Mouse (Mus musculus) liver, postnatal 0 days (tissue): ENCODE measurements around the gene Rnf213. TPM values are rescaled to one million over a fixed set of nuclear protein-coding genes. Genes with fewer than 3 reads are reported as not detected.
A peak's percentile ranks its signal among the peaks of the same experiment; 100 is the strongest.

ENCODE experiments used
- ATAC-seq: fragments of 200-750 bp; cut with Nextera tagmentation; 2 replicates; pipeline ENCODE4 v1.8.0; 2017; ENCODE audit warnings: mild to moderate bottlenecking, moderate library complexity
- DNase-seq: peaks from one replicate; pipeline ENCODE4 v3.0.0-alpha.2; 2016
- H3K27ac ChIP-seq: fragments of 300-500 bp; sonication (generic); 2 replicates; pipeline ENCODE4 v1.5.1; 2014; ENCODE audit warnings: antibody characterized with exemption, moderate library complexity, mild to moderate bottlenecking, low read depth
- H3K27me3 ChIP-seq: fragments of 300-500 bp; sonication (generic); 2 replicates; pipeline ENCODE4 v1.6.1; 2014; ENCODE audit warnings: low read length, control low read depth, mixed read lengths; ENCODE audit not compliant: insufficient read depth
- H3K36me3 ChIP-seq: fragments of 300-500 bp; sonication (generic); replicated peaks from 2 replicates; pipeline ENCODE4 v1.6.1; 2014; ENCODE audit warnings: mild to moderate bottlenecking, control low read depth, low read length, moderate library complexity, mixed read lengths; ENCODE audit not compliant: insufficient read depth
- H3K4me1 ChIP-seq: fragments of 300-500 bp; sonication (generic); 2 replicates; pipeline ENCODE4 v1.6.1; 2014; ENCODE audit warnings: antibody characterized with exemption, mild to moderate bottlenecking, control low read depth; ENCODE audit not compliant: insufficient read depth
- H3K4me2 ChIP-seq: fragments of 300-500 bp; sonication (generic); 2 replicates; pipeline ENCODE4 v1.6.1; 2014; ENCODE audit warnings: low read depth, mild to moderate bottlenecking, low read length, moderate library complexity, mixed read lengths
- H3K4me3 ChIP-seq: fragments of 300-500 bp; sonication (generic); 2 replicates; pipeline ENCODE4 v1.5.1; 2014; ENCODE audit warnings: low read depth, low read length
- H3K9ac ChIP-seq: fragments of 300-500 bp; sonication (generic); replicated peaks from 2 replicates; pipeline ENCODE4 v1.6.1; 2014; ENCODE audit warnings: mild to moderate bottlenecking, moderate library complexity
- H3K9me3 ChIP-seq: fragments of 300-500 bp; sonication (generic); 2 replicates; pipeline ENCODE4 v1.6.1; 2016; ENCODE audit warnings: mild to moderate bottlenecking, control low read depth, low read length, mixed read lengths
- CTCF ChIP-seq: sonication (generic); IDR thresholded peaks from 2 replicates; pipeline ENCODE4 v1.5.1; 2016; ENCODE audit warnings: antibody characterized with exemption, low read depth
- EP300 ChIP-seq: IDR thresholded peaks from 2 replicates; pipeline ENCODE4 v1.6.1; 2016; ENCODE audit warnings: antibody characterized with exemption, low read depth, mild to moderate bottlenecking
- WGBS: fragments of 180-500 bp; shearing (Covaris S2); extraction: QIAGEN DNeasy Blood & Tissue Kit; methylation state at CpG from one replicate; pipeline ENCODE4 v1.1.7; 2014; ENCODE audit not compliant: insufficient replicate concordance; 5-methylcytosine and 5-hydroxymethylcytosine counted together
- polyA plus RNA-seq: library from polyadenylated mRNA; unstranded; fragments of >200 nt; fragmentation: Nextera tagmentation; extraction: Ambion mirVana; gene quantifications from 2 replicates; pipeline ENCODE4 v1.2.1, GENCODE M21; 2015

Rnf213 gene
- polyA plus RNA-seq, 1 experiment from 2014 or later = 6.6 TPM

GRCm38 (mm10) chr11:119354798-119355442, 38.0 kb upstream of the Rnf213 start:
- Histone ChIP-seq H3K9ac (peak overlapping the region; percentile 59), H3K4me2 (peak overlapping the region; percentile 97), H3K27ac (peak overlapping the region; percentile 85), H3K9me3 (no peaks in the 10 kb centered on the region), H3K4me3 (peak overlapping the region; percentile 57), H3K27me3 (no peaks in the 10 kb centered on the region), H3K36me3 (no peaks in the 10 kb centered on the region), H3K4me1 (peaks cover 15% of the 10 kb centered on the region)
- peak; percentile 71 for DNase-seq
- ATAC-seq = peak; percentile 75
- TF ChIP-seq CTCF = no peak
- TF ChIP-seq EP300 = peak; percentile 65; the same call in 1 of the 2 replicates
- WGBS = 4% methylated on average over 15 of the region's 23 CpGs

- ATAC-seq (peak; percentile 92), DNase-seq (peak; percentile 90)
- Histone ChIP-seq H3K4me1 (peaks cover 15% of the 10 kb centered on the region), H3K27ac (peak within 1 kb of the TSS; percentile 85), H3K9ac (peak within 1 kb of the TSS; percentile 59), H3K36me3 (no peaks in the 10 kb centered on the region), H3K4me2 (peak within 1 kb of the TSS; percentile 97), H3K27me3 (no peaks in the 10 kb centered on the region), H3K9me3 (no peaks in the 10 kb centered on the region), H3K4me3 (peak within 1 kb of the TSS; percentile 57)
- no peak for TF ChIP-seq EP300
- no peak for TF ChIP-seq CTCF
- 5% methylated on average over 29 of the region's 40 CpGs for WGBS
These were observed 37.2 kb upstream of the Rnf213 start, which contains the start of the genes Sgsh and Slc26a11 for GRCm38 (mm10) chr11:119355443-119356385. Sgsh (minus strand) TSS chr11:119355536. Slc26a11 (plus strand) TSS chr11:119355557.

- H3K9ac ChIP-seq = no peak overlapping the region
- H3K27me3 ChIP-seq = no peaks in the 10 kb centered on the region
- DNase-seq = no peak
- H3K4me1 ChIP-seq = peaks cover 15% of the 10 kb centered on the region
- TF ChIP-seq EP300 (no peak), CTCF (no peak)
- no peaks in the 10 kb centered on the region for H3K36me3 ChIP-seq
- 84% methylated on average over 10 of the region's 10 CpGs for WGBS
- no peak for ATAC-seq
- H3K9me3 ChIP-seq = no peaks in the 10 kb centered on the region
- no peak overlapping the region for H3K27ac ChIP-seq
- no peak overlapping the region for H3K4me3 ChIP-seq
- H3K4me2 ChIP-seq = no peak overlapping the region
These were observed 33.8 kb upstream of the Rnf213 start for GRCm38 (mm10) chr11:119359089-119359488.

GRCm38 (mm10) chr11:119362769-119363533, 29.9 kb upstream of the Rnf213 start:
- H3K4me2 ChIP-seq = no peak overlapping the region
- H3K4me3 ChIP-seq = no peak overlapping the region
- no peak for TF ChIP-seq EP300
- 34% methylated on average over 11 of the region's 11 CpGs for WGBS
- no peaks in the 10 kb centered on the region for H3K27me3 ChIP-seq
- H3K36me3 ChIP-seq = no peaks in the 10 kb centered on the region
- no peak overlapping the region for H3K27ac ChIP-seq
- ATAC-seq (peak; percentile 8; the same call in 1 of the 2 replicates), DNase-seq (no peak)
- H3K4me1 ChIP-seq = no peaks in the 10 kb centered on the region
- H3K9ac ChIP-seq = no peak overlapping the region
- no peaks in the 10 kb centered on the region for H3K9me3 ChIP-seq

- 35% methylated on average over 11 of the region's 11 CpGs for WGBS
- Histone ChIP-seq H3K27ac (no peak overlapping the region), H3K4me2 (no peak overlapping the region), H3K36me3 (no peaks in the 10 kb centered on the region), H3K4me3 (no peak overlapping the region), H3K27me3 (no peaks in the 10 kb centered on the region), H3K9ac (no peak overlapping the region), H3K4me1 (no peaks in the 10 kb centered on the region), H3K9me3 (no peaks in the 10 kb centered on the region)
- ATAC-seq = peak; percentile 83
- DNase-seq = peak; percentile 77
- TF ChIP-seq EP300 (no peak), CTCF (peak; percentile 91)
These were observed 29.3 kb upstream of the Rnf213 start for GRCm38 (mm10) chr11:119363534-119364145.
